Mouse (Mus musculus) embryo, embryonic 10.5 days (tissue): ENCODE measurements around the gene Pdcd10.

Source experiments
- DNase-seq: peaks from one replicate; pipeline ENCODE4 v3.0.0-alpha.2; 2015; ENCODE audit warnings: low spot score

Gene Pdcd10

GRCm38 (mm10) chr3:75556695-75557291 is at the start of gene Pdcd10:
Gene Pdcd10, minus strand, starts transcription at chr3:75556856.
- DNase-seq, result peak; percentile 100

- DNase-seq, result no peak
Measured at GRCm38 (mm10) chr3:75584898-75585297, 28.2 kb upstream of the Pdcd10 start.

GRCm38 (mm10) chr3:75583293-75583692 is 26.6 kb upstream of the Pdcd10 start:
- DNase-seq, result no peak

DNA sequence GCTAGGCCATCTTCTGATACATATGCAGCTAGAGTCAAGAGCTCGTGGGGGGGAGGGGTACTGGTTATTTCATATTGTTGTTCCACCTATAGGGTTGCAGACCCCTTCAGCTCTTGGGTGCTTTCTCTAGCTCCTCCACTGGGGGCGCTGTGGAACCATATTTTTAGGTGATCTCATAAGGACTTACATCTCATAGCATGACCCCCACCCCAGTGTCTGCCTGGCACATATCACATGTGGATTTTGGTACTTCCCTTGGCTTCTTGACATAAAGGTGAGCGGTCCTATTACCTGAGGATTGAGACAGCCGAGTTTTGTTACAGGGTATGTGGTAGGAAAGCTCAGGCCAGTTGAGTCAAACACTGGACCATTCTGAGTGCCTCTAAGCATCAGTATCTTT is 22.7 kb upstream of the Pdcd10 start:
- DNase-seq, result peak; percentile 43

GRCm38 (mm10) chr3:75575582-75575981 is 18.9 kb upstream of the Pdcd10 start:
- no peak for DNase-seq

- DNase-seq, result no peak
Measured at GRCm38 (mm10) chr3:75574074-75574473, 17.4 kb upstream of the Pdcd10 start.

- peak; percentile 94 for DNase-seq
Measured at GRCm38 (mm10) chr3:75557292-75557691, 636 bp upstream of the Pdcd10 start, which contains the start of gene Serpini1. Gene Serpini1, plus strand, starts transcription at chr3:75557547.

- peak; percentile 54 for DNase-seq
Measured at GRCm38 (mm10) chr3:75556121-75556694, 448 bp downstream of the Pdcd10 start.

- DNase-seq, result no peak
Measured at GRCm38 (mm10) chr3:75551248-75551647, 5.4 kb downstream of the Pdcd10 start.

GRCm38 (mm10) chr3:75544287-75544686 is 12.4 kb downstream of the Pdcd10 start:
- DNase-seq, result no peak

GRCm38 (mm10) chr3:75542852-75543251 is 13.8 kb downstream of the Pdcd10 start:
- no peak for DNase-seq

- no peak for DNase-seq
Measured at GRCm38 (mm10) chr3:75541259-75541658, 15.4 kb downstream of the Pdcd10 start.

GRCm38 (mm10) chr3:75534045-75534834 is 22.4 kb downstream of the Pdcd10 start:
- no peak for DNase-seq

DNA sequence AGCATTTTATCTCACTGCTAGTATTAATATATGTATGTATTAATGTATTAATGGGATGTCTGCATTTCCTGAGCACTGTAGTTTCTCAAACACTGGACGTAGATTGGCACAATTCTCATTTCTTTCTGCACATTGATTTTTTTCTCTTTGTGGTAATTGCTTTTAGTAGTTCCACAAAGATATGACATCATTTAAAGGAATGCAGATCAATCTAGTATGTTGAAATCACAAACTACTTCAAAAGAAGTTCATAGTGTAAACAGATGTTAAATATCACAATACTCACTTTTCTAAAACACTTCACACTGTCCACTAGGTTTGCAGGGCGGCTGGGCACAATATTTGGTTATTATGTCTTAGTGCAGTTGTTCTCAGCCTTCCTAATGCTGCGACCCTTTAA is 25.6 kb downstream of the Pdcd10 start:
- no peak for DNase-seq

DNA sequence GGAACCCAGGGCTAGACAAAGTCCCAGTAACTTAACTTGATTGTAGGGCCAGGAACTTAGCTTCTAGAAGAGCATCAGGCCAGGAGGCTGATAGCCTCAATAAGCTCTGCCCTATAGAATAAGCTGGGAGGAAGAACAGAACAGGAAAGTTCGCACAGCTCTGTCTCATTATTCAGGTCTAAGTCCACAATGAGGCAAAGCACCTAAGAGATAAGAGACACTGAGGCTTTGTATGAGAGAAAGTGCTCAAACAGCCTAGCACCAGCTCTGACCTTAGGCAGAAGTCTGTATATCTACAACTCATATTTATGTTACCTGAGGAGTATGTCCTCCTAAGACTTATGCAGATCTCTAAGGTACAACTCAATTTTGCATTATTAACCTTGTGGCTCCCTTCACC is 34.1 kb downstream of the Pdcd10 start:
- DNase-seq, result no peak

GRCm38 (mm10) chr3:75521314-75521713 is 35.3 kb downstream of the Pdcd10 start:
- DNase-seq, result no peak

DNA sequence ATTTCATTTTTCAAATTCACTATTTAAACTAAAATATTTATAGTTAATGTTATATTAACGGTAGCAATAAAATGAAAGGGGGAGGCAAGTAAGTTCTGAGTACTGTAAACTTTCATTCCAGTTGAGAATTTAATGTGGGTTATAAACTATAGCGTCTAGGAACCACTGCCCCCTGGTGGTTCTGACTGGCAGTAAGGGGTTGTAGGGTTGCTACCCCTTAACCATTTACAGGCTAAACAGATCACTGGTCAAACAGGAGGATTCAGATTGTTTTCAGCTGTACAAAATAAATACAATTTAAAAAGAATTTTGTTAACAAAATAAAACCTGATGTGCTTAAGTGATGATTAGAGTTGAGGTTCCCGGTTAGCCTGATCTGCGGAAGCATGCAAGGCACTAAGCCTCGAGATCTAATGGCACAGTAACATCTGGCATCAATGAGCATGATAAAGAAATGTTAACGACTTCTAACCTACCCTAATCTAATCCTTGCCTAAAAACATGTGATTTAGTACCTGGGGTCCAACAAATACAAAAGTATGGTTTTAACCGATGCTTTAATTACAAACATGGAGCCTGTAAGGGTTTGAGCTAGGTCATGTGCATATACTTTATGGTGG is 38.9 kb downstream of the Pdcd10 start:
- peak; percentile 66 for DNase-seq

GRCm38 (mm10) chr3:75498961-75499960 is 57.4 kb downstream of the Pdcd10 start:
- no peak for DNase-seq

DNA sequence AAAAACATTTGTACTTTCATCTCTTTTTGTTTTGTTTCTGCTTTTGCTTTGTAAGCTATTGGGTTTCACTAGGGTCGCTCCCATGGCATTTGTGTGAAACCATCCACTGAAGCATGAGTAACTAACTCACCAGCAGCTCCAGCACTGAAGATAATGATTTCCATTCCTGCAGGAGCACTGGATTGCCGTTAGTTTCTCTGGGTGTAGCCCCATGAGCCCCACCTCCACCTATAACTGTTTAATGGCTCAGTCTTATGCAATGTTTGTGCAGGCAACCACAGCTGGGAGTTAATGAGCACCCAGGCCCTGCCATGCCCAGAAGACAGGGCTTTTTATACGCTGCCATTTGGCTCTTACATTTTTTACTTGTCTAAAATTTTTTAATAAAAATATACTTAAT is 63.7 kb downstream of the Pdcd10 start:
- no peak for DNase-seq

GRCm38 (mm10) chr3:75482056-75482455 is 74.6 kb downstream of the Pdcd10 start, which contains the start of gene Wdr49:
Gene Wdr49, minus strand, starts transcription at chr3:75482156.
- no peak for DNase-seq

DNA sequence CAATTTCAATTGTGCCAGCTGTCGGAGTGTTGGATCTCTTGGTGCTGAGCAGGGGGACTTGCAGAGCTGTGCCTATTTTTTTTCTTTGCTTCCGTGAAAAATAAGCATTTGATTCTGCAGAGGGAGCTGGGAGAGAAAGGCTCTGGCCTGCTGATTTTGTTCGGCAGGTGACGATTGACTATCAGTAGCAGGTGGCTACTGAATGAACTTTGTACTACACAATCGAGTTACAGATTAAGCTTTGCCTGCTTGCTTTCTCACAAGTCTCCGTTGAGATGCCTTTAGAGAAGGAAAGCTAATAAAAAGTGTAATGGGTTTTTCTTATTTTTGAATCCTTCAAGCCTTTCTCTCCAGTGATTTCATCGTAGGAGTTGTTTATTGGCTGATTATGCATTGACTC is 81.5 kb downstream of the Pdcd10 start:
- DNase-seq, result no peak
